Mouse (Mus musculus) Patski (cell line): ENCODE measurements around the gene Spert. TPM values are rescaled to one million over a fixed set of nuclear protein-coding genes. Genes with fewer than 3 reads are reported as not detected.

ENCODE experiments used
- ATAC-seq: fragments of 100-300 bp; one replicate; pipeline ENCODE4 v1.8.0; 2021
- CTCF ChIA-PET: fragments of 350-600 bp; sonication (Branson Sonifier 250); formaldehyde crosslinking; loops from one replicate; lab custom pipeline; 2022; ENCODE audit warnings: inconsistent platforms; lab: Charles Lee
- POLR2A ChIA-PET: fragments of 350-600 bp; sonication (Branson Sonifier 250); formaldehyde crosslinking; loops from one replicate; lab custom pipeline; 2022; ENCODE audit warnings: antibody characterized with exemption, inconsistent platforms; lab: Charles Lee
- DNase-seq: peaks from one replicate; pipeline ENCODE4 v3.0.0-alpha.2; 2011; ENCODE audit warnings: low read depth, low spot score
- H3K27me3 ChIP-seq: fragments of 371-371 bp; one replicate; pipeline ENCODE4 v1.5.1; 2021
- CTCF ChIP-seq: fragments of 100-300 bp; IDR thresholded peaks from one replicate; pipeline ENCODE4 v1.5.1; 2021
- in situ Hi-C: fragments of 300-500 bp; cut with MboI; formaldehyde crosslinking; loops from 3 replicates; pipeline ENCODE4 v1.11.1; 2018; ENCODE audit warnings: low pct_unique_long_range_greater_than_20kb, mixed read lengths
- polyA plus RNA-seq: library from polyadenylated mRNA; unstranded; gene quantifications from one replicate; pipeline ENCODE4 v1.2.3, GENCODE M21; 2021

Spert gene
- polyA plus RNA-seq, 1 experiment from 2014 or later: not detected

DNA sequence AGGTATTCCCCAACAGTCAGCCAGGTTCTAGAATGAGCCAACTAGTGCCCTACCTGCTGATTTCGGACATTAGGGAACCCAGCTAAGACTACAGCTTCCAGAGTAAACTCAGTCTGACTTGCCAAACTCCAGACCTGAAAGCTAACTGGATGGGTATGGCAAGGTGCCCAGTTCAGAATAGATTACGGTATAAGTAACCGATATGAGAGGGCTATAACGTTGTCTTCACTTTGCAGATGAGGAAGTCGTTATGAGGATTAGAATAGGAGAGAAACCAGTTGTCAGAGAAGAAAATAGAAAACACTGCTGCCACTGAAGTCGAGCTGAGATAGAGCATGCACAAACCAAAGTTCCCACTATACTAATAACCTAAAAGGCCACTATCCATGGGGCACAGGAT, 13.9 kb downstream of the Spert start:
- ChIA-PET CTCF (no interaction called here), POLR2A (no interaction called here)
- ATAC-seq (no peak), DNase-seq (no peak)
- peaks cover 31% of the 10 kb centered on the region for H3K27me3 ChIP-seq
- TF ChIP-seq CTCF: no peak
- in situ Hi-C loops: no loop called here

DNA sequence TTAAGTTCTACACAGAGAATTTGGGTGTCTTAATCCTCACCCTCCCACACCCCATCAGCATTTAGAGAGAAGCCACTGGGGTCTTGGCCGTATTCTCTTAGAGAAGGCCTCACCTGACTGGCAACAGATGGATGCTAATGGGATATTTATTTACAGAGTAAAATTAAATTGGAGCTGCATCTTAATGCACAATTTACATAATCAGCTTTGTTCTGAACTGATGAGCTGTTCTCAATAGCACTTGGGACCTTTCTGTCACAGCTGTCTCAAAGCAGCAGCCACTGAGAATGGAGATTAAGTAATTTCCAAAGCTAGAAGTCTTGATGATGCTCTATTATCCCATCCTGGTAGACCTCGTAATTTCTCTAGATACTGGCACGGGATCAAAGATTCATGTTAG, 26.6 kb downstream of the Spert start:
- no peak for ATAC-seq
- CTCF ChIA-PET: interaction anchor here (1.5 kb wide), 1 partner anchor 21 kb away, joined by 4 read pairs; no protein-coding TSS in a partner anchor
- in situ Hi-C loops: no loop called here
- POLR2A ChIA-PET: no interaction called here
- TF ChIP-seq CTCF: no peak
- no peak for DNase-seq
- peaks cover 14% of the 10 kb centered on the region for H3K27me3 ChIP-seq

DNA sequence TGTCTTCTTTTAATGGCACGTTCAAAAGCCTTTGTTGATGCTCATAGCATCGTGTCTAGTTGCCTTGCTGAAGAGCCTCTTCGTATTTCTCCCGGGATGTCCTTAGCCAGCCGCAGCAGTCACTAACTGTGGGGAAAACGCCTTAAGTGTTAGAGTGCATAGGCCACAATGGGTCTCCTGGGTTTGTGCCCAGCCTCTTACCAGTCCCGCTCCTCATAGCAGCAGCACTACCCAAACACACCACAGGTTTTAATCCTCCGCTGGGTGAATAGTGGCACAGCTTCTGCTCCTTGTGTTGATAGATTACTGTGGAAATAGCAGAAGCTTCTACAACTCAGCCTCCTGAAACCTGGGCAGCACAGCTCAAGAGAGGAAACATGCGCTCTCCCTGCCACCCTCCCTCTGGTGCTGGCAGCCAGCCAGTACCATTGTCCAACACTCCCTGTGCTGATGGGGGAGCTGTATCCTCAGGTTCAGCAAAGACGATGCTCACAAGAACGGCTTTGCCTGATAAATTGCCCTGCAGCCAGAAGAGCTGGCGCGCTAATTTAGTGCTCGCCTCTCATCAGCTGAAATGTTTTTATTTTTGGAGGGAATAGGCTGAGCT, 27.3 kb downstream of the Spert start:
- CTCF ChIA-PET: interaction anchor here (1.5 kb wide), 1 partner anchor 20 kb away, joined by 4 read pairs; no protein-coding TSS in a partner anchor
- H3K27me3 ChIP-seq: peaks cover 17% of the 10 kb centered on the region
- ATAC-seq: no peak
- POLR2A ChIA-PET: no interaction called here
- in situ Hi-C loops: no loop called here
- TF ChIP-seq CTCF: no peak
- no peak for DNase-seq

DNA sequence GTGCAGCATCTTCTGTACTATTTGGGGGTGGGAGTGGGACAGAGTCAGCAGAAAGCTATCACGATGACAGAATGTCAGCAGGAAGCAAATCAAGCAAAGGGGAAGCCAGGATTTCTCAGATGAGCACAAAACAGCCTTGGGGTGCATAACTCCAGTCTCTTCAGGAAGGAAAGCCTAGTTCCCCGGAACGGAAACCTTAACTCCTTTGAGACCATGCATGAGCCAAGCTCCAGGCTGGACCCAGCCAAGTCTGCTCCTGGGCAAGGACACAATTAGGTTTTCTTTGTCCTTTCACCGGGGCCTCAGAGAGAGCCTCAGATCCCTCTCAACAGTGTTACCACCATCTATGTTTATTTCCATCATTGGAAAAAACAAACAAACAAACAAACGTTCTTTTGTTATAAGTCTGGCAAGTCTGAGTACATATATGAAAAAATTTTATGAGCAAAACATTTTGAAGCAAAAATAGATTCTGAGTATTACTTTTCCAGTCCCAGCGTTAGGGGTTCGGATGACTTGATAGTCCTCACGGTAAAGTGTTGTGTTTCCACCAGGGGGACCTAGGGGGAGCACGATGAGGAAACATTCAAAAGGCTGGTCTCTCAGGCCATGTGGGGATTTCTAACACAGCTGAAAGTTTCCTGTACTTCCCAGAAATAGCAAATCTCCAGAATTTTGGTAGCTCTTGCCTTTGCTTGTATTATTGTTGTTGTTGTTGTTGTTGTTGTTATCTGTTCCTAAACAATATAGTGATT, 31.2 kb downstream of the Spert start:
- TF ChIP-seq CTCF: peak; percentile 12
- in situ Hi-C loops: no loop called here
- CTCF ChIA-PET: no interaction called here
- no peak for DNase-seq
- POLR2A ChIA-PET: no interaction called here
- peaks cover 27% of the 10 kb centered on the region for H3K27me3 ChIP-seq
- ATAC-seq: no peak

DNA sequence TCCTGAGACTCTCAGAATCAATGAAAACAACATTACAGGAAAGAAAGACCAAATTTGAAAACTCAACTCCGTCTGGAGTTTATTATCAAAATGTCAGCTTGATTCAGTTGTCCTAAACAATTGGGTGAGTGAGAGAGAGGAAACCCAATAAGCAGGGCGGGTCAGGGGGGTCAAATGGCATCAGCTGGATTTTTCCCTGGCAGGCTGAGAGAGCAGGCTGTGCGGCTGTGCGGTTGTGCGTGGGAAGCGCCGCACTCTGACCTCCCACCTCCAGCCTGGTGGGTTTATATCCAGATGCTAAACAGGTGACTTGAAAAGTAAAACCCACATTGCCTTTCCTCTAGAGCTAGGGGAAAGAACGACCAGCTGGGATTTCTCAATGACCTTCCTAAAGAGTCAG, 51.2 kb downstream of the Spert start:
- no peak for DNase-seq

DNA sequence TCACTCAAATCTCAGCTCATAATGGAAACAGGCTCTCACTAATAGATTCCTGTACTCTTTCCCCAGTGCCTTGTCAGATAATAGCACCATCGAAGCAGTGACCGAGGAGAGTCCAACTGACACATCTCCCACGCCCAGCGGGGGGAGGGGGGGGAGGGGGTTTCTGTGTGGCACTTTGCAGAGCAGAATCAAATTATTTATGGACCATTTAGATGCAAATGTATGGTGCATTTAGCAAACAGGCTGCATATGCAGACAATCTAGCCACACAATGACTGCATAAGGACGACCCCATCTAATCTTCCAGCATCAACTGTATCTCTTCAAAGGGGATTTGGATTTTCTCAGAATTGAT, 51.9 kb downstream of the Spert start:
- peaks cover 14% of the 10 kb centered on the region for H3K27me3 ChIP-seq
- no peak for TF ChIP-seq CTCF
- ChIA-PET CTCF (no interaction called here), POLR2A (no interaction called here)
- in situ Hi-C loops: no loop called here
- no peak for DNase-seq
- ATAC-seq: no peak

More for the DNA sequence above, 51.2 kb downstream of the Spert start:
- ChIA-PET CTCF (no interaction called here), POLR2A (no interaction called here)
- ATAC-seq: no peak
- no peak for TF ChIP-seq CTCF
- peaks cover 15% of the 10 kb centered on the region for H3K27me3 ChIP-seq
- in situ Hi-C loops: no loop called here

DNA sequence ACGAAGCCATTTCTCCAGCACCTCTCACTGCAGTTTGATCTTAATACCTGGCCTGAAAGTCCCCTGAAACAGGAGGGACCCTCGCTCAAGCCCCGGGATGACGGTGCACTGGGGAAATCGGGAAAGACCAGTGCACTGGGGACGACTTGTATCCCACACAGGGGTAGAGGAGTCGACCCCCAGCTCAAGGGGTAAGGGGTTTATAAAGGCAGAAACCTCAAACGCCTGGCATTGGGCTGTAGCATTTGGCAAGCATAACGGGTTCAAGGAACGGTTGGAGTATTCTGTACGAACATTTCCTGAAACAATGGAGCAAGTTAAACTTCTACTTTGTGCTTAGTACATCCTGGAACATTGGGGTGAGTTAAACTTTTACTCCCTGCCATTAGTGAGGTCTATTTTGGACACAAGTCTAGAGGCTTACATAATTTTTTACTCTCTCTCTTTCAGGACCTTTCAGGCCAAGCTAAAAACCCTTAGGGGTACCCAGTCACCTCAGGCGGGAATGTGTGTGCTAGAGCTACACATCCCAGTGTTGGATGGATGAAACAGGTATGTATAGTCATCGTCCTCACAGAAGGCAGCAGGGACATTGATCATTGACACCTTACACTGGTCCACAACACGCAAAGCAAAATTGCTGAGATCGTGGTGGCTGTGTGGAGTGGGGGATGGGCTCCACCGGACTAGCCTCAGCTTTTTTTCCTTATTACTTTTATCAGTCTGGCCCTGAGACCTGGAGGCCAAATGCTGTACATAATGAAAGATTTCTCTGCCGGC, 52.5 kb downstream of the Spert start:
- ChIA-PET CTCF (no interaction called here), POLR2A (no interaction called here)
- TF ChIP-seq CTCF: no peak
- no peak for DNase-seq
- ATAC-seq: no peak
- in situ Hi-C loops: no loop called here
- H3K27me3 ChIP-seq: peaks cover 8% of the 10 kb centered on the region

DNA sequence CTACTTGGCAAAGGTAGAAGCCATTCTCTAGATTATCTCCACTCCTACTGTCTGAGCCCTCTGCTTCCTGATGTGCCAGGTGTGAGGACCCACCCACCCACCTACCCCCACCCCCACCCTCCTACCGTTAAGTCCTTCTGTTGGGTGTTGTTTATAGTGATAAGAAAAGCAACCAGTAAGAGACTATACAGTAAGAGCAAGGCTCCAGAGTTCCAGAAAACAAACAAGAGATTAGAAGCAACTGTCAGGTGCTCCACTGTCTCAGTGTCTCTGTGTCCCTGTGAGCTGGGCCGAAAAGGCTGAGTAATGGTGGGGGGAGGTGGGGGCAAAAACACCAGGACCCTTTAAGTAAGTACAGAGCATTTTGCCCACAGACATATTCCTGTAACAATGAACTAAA, 53.7 kb downstream of the Spert start:
- DNase-seq (no peak), ATAC-seq (no peak)
- ChIA-PET CTCF (no interaction called here), POLR2A (no interaction called here)
- TF ChIP-seq CTCF: no peak
- in situ Hi-C loops: no loop called here
- H3K27me3 ChIP-seq: peaks cover 8% of the 10 kb centered on the region

Other genes starting within 250 kb of the Spert start
- gene Siah3, start 137.1 kb downstream of the Spert start, polyA plus RNA-seq: not detected
- gene Erich6b, start 49.1 kb upstream of the Spert start, polyA plus RNA-seq: not detected
- gene Cog3, start 161.4 kb upstream of the Spert start, polyA plus RNA-seq: 25.8 TPM
- 36.9 TPM for gene Slc25a30, start 193.9 kb upstream of the Spert start, polyA plus RNA-seq